Mouse (Mus musculus): ENCODE measurements around the gene Irf2. TPM values are rescaled to one million over a fixed set of nuclear protein-coding genes. Genes with fewer than 3 reads are reported as not detected.

Irf2 gene
- total and polyA plus RNA-seq, 3 experiments: 4.9 to 19.4 TPM; not detected in 1

GRCm38 (mm10) chr8:46888575-46888974 is 149.0 kb downstream of the Irf2 start:
- H3K27me3 ChIP-seq (ENCODE audit: control insufficient read depth in 1 of 2, insufficient read depth in 2 of 2, low read length in 2 of 2): no peaks in the 10 kb centered on the region
- peak; percentile 12 for DNase-seq (ENCODE audit: low read depth, low spot score)
- H3K27ac ChIP-seq (ENCODE audit: control insufficient read depth, low read depth, low read length): no peak overlapping the region
- H3K4me3 ChIP-seq (ENCODE audit: control insufficient read depth in 1 of 2, insufficient read depth in 1 of 2, low read depth in 2 of 2, low read length in 2 of 2): no peak overlapping the region
- peaks cover 0 to 6% of the 10 kb centered on the region in 2 experiments; a peak in 1 of 4 replicates for H3K4me1 ChIP-seq (ENCODE audit: control insufficient read depth in 1 of 2, insufficient read depth in 2 of 2, low read length in 2 of 2)
- H3K9me3 ChIP-seq (replicated peaks; ENCODE audit: insufficient read depth, low read length): no peaks in the 10 kb centered on the region
- H3K36me3 ChIP-seq (ENCODE audit: control insufficient read depth in 1 of 2, insufficient read depth in 2 of 2, low read length in 2 of 2): peaks cover 0 to 7% of the 10 kb centered on the region in 2 experiments; a peak in 2 of 4 replicates
- H3K79me2 ChIP-seq (ENCODE audit: control insufficient read depth, insufficient read depth, low read length, poor library complexity): no peaks in the 10 kb centered on the region
- no peak for TF ChIP-seq ZMIZ1 (IDR thresholded peaks at IDR 0.05; ENCODE audit: low read depth, low read length)
- TF ChIP-seq GATA1 (IDR thresholded peaks at IDR 0.05; ENCODE audit: low read depth, low read length): no peak
- no peak for TF ChIP-seq USF2 (IDR thresholded peaks at IDR 0.05; ENCODE audit: borderline replicate concordance in 1 of 2, insufficient read depth in 1 of 2, low read depth in 1 of 2, low read length in 2 of 2)
- TF ChIP-seq HCFC1 (IDR thresholded peaks at IDR 0.05; ENCODE audit: low read depth, low read length): no peak
- TF ChIP-seq MAX (IDR thresholded peaks at IDR 0.05; ENCODE audit: low read length): no peak
- no peak overlapping the region for H3K9ac ChIP-seq (ENCODE audit: control insufficient read depth, low read depth, low read length, poor library complexity, severe bottlenecking)

GRCm38 (mm10) chr8:46890241-46890640 is 150.7 kb downstream of the Irf2 start:
- H3K27me3 ChIP-seq (ENCODE audit: control insufficient read depth in 1 of 2, insufficient read depth in 2 of 2, low read length in 2 of 2): no peaks in the 10 kb centered on the region
- no peak for TF ChIP-seq CHD1 (IDR thresholded peaks at IDR 0.05; ENCODE audit: low read depth, low read length)
- no peak for TF ChIP-seq ZC3H11A (IDR thresholded peaks at IDR 0.05; ENCODE audit: low read depth, low read length)
- no peak for TF ChIP-seq ETS1 (IDR thresholded peaks at IDR 0.05; ENCODE audit: low read depth, low read length)
- no peak for TF ChIP-seq MEF2A (IDR thresholded peaks at IDR 0.05; ENCODE audit: extremely low read depth, insufficient replicate concordance, low read depth, low read length, poor library complexity, severe bottlenecking)
- no peak for TF ChIP-seq SMC3 (IDR thresholded peaks at IDR 0.05; ENCODE audit: low read depth, low read length)
- no peak for TF ChIP-seq TAL1 (IDR thresholded peaks at IDR 0.05; ENCODE audit: low read length)
- TF ChIP-seq POLR2AphosphoS2 (IDR thresholded peaks at IDR 0.05; ENCODE audit: low read length): no peak
- no peak overlapping the region for H3K27ac ChIP-seq (ENCODE audit: control insufficient read depth, low read depth, low read length)

DNA sequence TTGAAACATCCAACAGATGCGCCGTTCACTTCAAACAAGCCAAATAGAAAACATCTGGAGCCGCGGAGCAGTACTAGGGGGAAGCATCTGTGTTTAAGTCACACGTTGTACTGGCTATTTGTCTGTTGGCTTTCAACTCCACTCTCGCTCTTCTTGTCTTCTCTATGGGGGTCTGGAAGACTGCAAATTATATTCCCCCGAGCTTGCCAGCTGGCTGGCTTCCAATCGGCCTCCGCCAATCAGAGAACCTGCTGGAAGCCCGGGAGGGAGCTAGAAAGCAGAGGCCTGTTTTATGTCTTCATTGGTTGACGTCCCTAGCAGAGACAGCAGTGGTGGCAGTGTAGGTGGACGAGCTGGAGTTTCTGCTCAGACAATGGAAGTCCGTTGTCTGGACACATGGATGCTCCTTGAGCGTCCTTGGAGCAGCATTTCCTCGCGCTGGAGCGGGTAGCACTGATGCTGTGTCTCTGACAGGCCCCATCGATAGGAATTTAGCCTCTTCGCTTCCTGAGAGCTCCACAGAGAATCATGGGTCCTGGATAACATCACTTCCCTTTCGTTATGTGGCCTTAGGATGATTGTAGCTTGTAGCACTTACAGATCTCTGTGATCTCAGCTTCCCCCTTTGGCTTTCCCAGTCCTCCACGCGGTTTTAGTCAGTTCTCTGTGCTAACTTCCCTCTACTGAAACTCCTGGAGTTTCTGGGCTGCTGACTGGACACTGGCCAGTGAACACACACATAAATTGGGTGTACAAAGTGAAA is 153.2 kb downstream of the Irf2 start:
- H3K27me3 ChIP-seq (ENCODE audit: control insufficient read depth in 1 of 2, insufficient read depth in 2 of 2, low read length in 2 of 2): no peaks in the 10 kb centered on the region
- no peak overlapping the region for H3K27ac ChIP-seq (ENCODE audit: control insufficient read depth, low read depth, low read length)
- H3K4me1 ChIP-seq (ENCODE audit: control insufficient read depth in 1 of 2, insufficient read depth in 2 of 2, low read length in 2 of 2): peaks cover 0 to 6% of the 10 kb centered on the region in 2 experiments; a peak in 1 of 4 replicates
- H3K79me2 ChIP-seq (ENCODE audit: control insufficient read depth, insufficient read depth, low read length, poor library complexity): no peaks in the 10 kb centered on the region
- peaks cover 0 to 7% of the 10 kb centered on the region in 2 experiments; a peak in 2 of 4 replicates for H3K36me3 ChIP-seq (ENCODE audit: control insufficient read depth in 1 of 2, insufficient read depth in 2 of 2, low read length in 2 of 2)
- TF ChIP-seq SIN3A (IDR thresholded peaks at IDR 0.05; ENCODE audit: low read length) (no peak), MYC (IDR thresholded peaks at IDR 0.05; ENCODE audit: low read depth, low read length) (no peak), JUND (IDR thresholded peaks at IDR 0.05; ENCODE audit: low read depth, low read length) (no peak)
- no peaks in the 10 kb centered on the region for H3K9me3 ChIP-seq (replicated peaks; ENCODE audit: insufficient read depth, low read length)
- no peak overlapping the region for H3K9ac ChIP-seq (ENCODE audit: control insufficient read depth, low read depth, low read length, poor library complexity, severe bottlenecking)
- H3K4me3 ChIP-seq (ENCODE audit: control insufficient read depth in 1 of 2, insufficient read depth in 1 of 2, low read depth in 2 of 2, low read length in 2 of 2): peak overlapping the region in 1 of 2 experiments; percentile 29; a peak in 1 of 4 replicates
- DNase-seq (ENCODE audit: low read depth, low spot score): peak; percentile 26

More at GRCm38 (mm10) chr8:46890241-46890640, 150.7 kb downstream of the Irf2 start:
- Histone ChIP-seq H3K9me3 (replicated peaks; ENCODE audit: insufficient read depth, low read length) (no peaks in the 10 kb centered on the region), H3K4me3 (ENCODE audit: control insufficient read depth in 1 of 2, insufficient read depth in 1 of 2, low read depth in 2 of 2, low read length in 2 of 2) (no peak overlapping the region), H3K36me3 (ENCODE audit: control insufficient read depth in 1 of 2, insufficient read depth in 2 of 2, low read length in 2 of 2) (peaks cover 0 to 7% of the 10 kb centered on the region in 2 experiments; a peak in 2 of 4 replicates), H3K4me1 (ENCODE audit: control insufficient read depth in 1 of 2, insufficient read depth in 2 of 2, low read length in 2 of 2) (peaks cover 0 to 6% of the 10 kb centered on the region in 2 experiments; a peak in 1 of 4 replicates), H3K79me2 (ENCODE audit: control insufficient read depth, insufficient read depth, low read length, poor library complexity) (no peaks in the 10 kb centered on the region), H3K9ac (ENCODE audit: control insufficient read depth, low read depth, low read length, poor library complexity, severe bottlenecking) (no peak overlapping the region)
- no peak for DNase-seq (ENCODE audit: low read depth, low spot score)
